Mouse (Mus musculus): ENCODE measurements at regions not wholly inside any gene's neighbourhood (a gene's known extent, or its start where the extent isn't known, plus 50 kb on each side); places are given as distances from the start of the nearest gene placed in this dataset.

- no peak for TF ChIP-seq CTCF (conservative IDR thresholded peaks at IDR 0.05 in 1 of 2, IDR thresholded peaks at IDR 0.05 in 1 of 2; ENCODE audit: low read depth in 2 of 2, low read length in 2 of 2)
- no peak for TF ChIP-seq SIN3A (IDR thresholded peaks at IDR 0.05; ENCODE audit: low read length)
- no peak for TF ChIP-seq MYC (IDR thresholded peaks at IDR 0.05; ENCODE audit: low read depth, low read length)
- no peak for TF ChIP-seq POLR2A (IDR thresholded peaks at IDR 0.05; ENCODE audit: low read depth, low read length)
- TF ChIP-seq EP300 (IDR thresholded peaks at IDR 0.05; ENCODE audit: low read length): no peak
- TF ChIP-seq JUND (conservative IDR thresholded peaks at IDR 0.05; ENCODE audit: low read depth, low read length): no peak
- no peak for TF ChIP-seq TCF12 (IDR thresholded peaks at IDR 0.05; ENCODE audit: low read depth, low read length)
- no peak for TF ChIP-seq MAZ (IDR thresholded peaks at IDR 0.05; ENCODE audit: low read depth, low read length)
- no peak for TF ChIP-seq ELF1 (IDR thresholded peaks at IDR 0.05; ENCODE audit: low read depth, low read length)
These were observed 1631.3 kb upstream of the Dsel start for GRCm38 (mm10) chr1:113495987-113496386.
